7 mouse cellular contexts compared by ENCODE assay signal in the genomic region with DNA sequence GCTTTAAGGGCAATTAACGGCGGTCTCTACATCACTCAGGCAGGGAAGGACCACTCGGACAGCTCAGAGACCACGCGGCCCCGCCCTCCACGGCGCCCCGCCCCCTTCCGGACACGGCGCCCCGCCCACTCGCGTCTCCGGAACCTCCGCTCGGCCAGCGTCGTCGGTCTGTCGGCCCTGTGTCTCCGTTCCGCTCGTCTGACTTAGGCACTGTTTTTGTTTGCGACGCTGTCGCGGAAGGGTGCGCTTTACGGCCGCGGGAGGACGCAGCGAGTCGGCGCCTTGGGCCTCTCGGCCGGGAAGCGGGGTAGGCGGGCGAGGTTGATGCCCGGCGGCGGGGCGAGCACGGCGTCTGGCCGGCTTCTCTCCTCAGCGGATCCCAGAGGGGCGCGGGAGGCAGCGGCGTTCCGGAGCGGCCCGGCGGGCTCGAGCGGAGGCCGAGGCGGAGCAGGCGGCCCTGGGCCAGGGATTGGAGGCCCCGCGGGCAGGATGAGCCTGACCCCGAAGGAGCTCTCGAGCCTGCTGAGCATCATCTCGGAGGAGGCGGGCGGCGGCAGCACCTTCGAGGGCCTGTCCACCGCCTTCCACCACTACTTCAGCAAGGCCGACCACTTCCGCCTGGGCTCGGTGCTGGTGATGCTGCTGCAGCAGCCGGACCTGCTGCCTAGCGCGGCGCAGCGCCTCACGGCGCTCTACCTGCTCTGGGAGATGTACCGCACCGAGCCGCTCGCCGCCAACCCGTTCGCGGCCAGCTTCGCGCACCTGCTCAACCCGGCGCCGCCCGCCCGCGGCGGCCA. TPM values are rescaled to one million over a fixed set of nuclear protein-coding genes. Genes with fewer than 3 reads are reported as not detected.
DNase-seq lines count a peak whose midpoint lies in the region; ATAC-seq and TF ChIP-seq lines count a peak whose summit lies in the region.

No protein-coding gene starts in this region.

- H3K4me2 ChIP-seq in intestine, postnatal 0 days (replicated peaks; ENCODE audit: low read depth) = peak overlapping the region; percentile 97
- peak overlapping the region; percentile 80 for H3K4me2 ChIP-seq in midbrain, embryonic 12.5 days (replicated peaks)

- H3K9ac ChIP-seq in intestine, postnatal 0 days (ENCODE audit: low read depth, low read length) = peak overlapping the region; percentile 84
- H3K9ac ChIP-seq in midbrain, embryonic 12.5 days (replicated peaks) = peak overlapping the region; percentile 88

- peaks cover 9% of the 10 kb centered on the region; the same call in 1 of the 2 replicates for H3K9me3 ChIP-seq in embryonic facial prominence, embryonic 10.5 days
- H3K9me3 ChIP-seq in intestine, postnatal 0 days (ENCODE audit: control insufficient read depth) = 0 out of 2 replicates have a peak, but pooled peaks cover 5% of the 10 kb centered on the region
- peaks cover 9% of the 10 kb centered on the region for H3K9me3 ChIP-seq in midbrain, embryonic 12.5 days

- intact Hi-C loops in left cerebral cortex, postnatal 4 days (cut with DNase I) = no loop called here

- TF ChIP-seq CTCF in intestine, postnatal 0 days (IDR thresholded peaks at IDR 0.05; ENCODE audit: low read depth) = 0 out of 2 replicates have a peak, but pooled peaks have one; percentile 1
- TF ChIP-seq CTCF in small intestine, adult 2 months (IDR thresholded peaks at IDR 0.05; ENCODE audit: extremely low read depth, insufficient read length, insufficient replicate concordance, low read depth, low read length) = no peak

- no peaks in the 10 kb centered on the region for H3K27me3 ChIP-seq in embryonic facial prominence, embryonic 10.5 days (replicated peaks; ENCODE audit: low read depth, poor library complexity, severe bottlenecking)
- H3K27me3 ChIP-seq in intestine, postnatal 0 days (replicated peaks; ENCODE audit: control insufficient read depth, insufficient read depth, low read length) = no peaks in the 10 kb centered on the region
- H3K27me3 ChIP-seq in midbrain, embryonic 12.5 days = no peaks in the 10 kb centered on the region
- no peaks in the 10 kb centered on the region for H3K27me3 ChIP-seq in small intestine, adult 2 months (ENCODE audit: control insufficient read depth, insufficient read depth, low read length)

- under 1% methylated on average over 100 of the region's 100 CpGs for WGBS in embryonic facial prominence, embryonic 10.5 days
- under 1% methylated on average over 97 of the region's 100 CpGs for WGBS in intestine, postnatal 0 days
- under 1% methylated on average over 92 of the region's 100 CpGs for WGBS in midbrain, embryonic 12.5 days
- 1% methylated on average over 98 of the region's 100 CpGs for WGBS in small intestine, adult 2 months

- peak overlapping the region; percentile 98 for H3K4me3 ChIP-seq in embryonic facial prominence, embryonic 10.5 days
- H3K4me3 ChIP-seq in intestine, postnatal 0 days (ENCODE audit: low read depth, low read length) = peak overlapping the region; percentile 97
- peak overlapping the region; percentile 73 for H3K4me3 ChIP-seq in midbrain, embryonic 12.5 days
- H3K4me3 ChIP-seq in small intestine, adult 2 months (ENCODE audit: low read depth, low read length) = peak overlapping the region; percentile 97

- ATAC-seq in intestine, postnatal 0 days = peak; percentile 89
- ATAC-seq in midbrain, embryonic 12.5 days (ENCODE audit: low FRiP score, low read depth) = peak; percentile 95

- H3K4me1 ChIP-seq in embryonic facial prominence, embryonic 10.5 days = peaks cover 24% of the 10 kb centered on the region
- peaks cover 3% of the 10 kb centered on the region; the same call in 1 of the 2 replicates for H3K4me1 ChIP-seq in intestine, postnatal 0 days (replicated peaks; ENCODE audit: control insufficient read depth, insufficient read depth, low read length)
- peaks cover 12% of the 10 kb centered on the region for H3K4me1 ChIP-seq in midbrain, embryonic 12.5 days
- H3K4me1 ChIP-seq in small intestine, adult 2 months (ENCODE audit: control insufficient read depth, insufficient read depth, insufficient read length, low read length) = peaks cover 3% of the 10 kb centered on the region; the same call in 1 of the 2 replicates

- no peak; the same call in 1 of the 2 replicates for TF ChIP-seq POLR2A in small intestine, adult 2 months (IDR thresholded peaks at IDR 0.05; ENCODE audit: low read depth, low read length)

- DNase-seq in adrenal gland, postnatal 10 days = peak; percentile 98
- DNase-seq in embryonic facial prominence, embryonic 10.5 days (ENCODE audit: low spot score) = peak; percentile 99
- peak; percentile 59 for DNase-seq in gonadal fat pad, adult 2 months (ENCODE audit: low read depth)
- peak; percentile 98 for DNase-seq in left cerebral cortex, postnatal 4 days

- H3K27ac ChIP-seq in embryonic facial prominence, embryonic 10.5 days (replicated peaks) = peak overlapping the region; percentile 95
- peak overlapping the region; percentile 94 for H3K27ac ChIP-seq in intestine, postnatal 0 days (ENCODE audit: low read depth, low read length)
- peak overlapping the region; percentile 94 for H3K27ac ChIP-seq in midbrain, embryonic 12.5 days (replicated peaks)
- peak overlapping the region; percentile 67 for H3K27ac ChIP-seq in small intestine, adult 2 months (ENCODE audit: insufficient read depth, low read depth, low read length)

- H3K36me3 ChIP-seq in embryonic facial prominence, embryonic 10.5 days (replicated peaks) = peaks cover 35% of the 10 kb centered on the region
- H3K36me3 ChIP-seq in intestine, postnatal 0 days (ENCODE audit: control insufficient read depth, insufficient read depth) = peaks cover 32% of the 10 kb centered on the region
- H3K36me3 ChIP-seq in midbrain, embryonic 12.5 days = peaks cover 32% of the 10 kb centered on the region
- peaks cover 21% of the 10 kb centered on the region for H3K36me3 ChIP-seq in small intestine, adult 2 months (ENCODE audit: control insufficient read depth, insufficient read depth, low read length)

RNA-seq across cellular contexts. Expression of a gene that starts 0.9 kb away (rescaled TPM):
- total RNA-seq in adrenal gland, postnatal 10 days (2021) = 10 to 100 TPM; 18.5 to 18.8 TPM
- 23.2 and 25.3 TPM in 2 replicates for polyA plus RNA-seq in embryonic facial prominence, embryonic 10.5 days (2016; fragmentation: Nextera tagmentation; extraction: Ambion mirVana)
- polyA plus RNA-seq in gonadal fat pad, adult 2 months (2012; rRNA removed) = 14.1 and 18.8 TPM in 2 replicates
- polyA plus RNA-seq in intestine, postnatal 0 days (2015; fragmentation: Nextera tagmentation; extraction: Ambion mirVana) = 13.5 and 14.7 TPM in 2 replicates
- 10 to 100 TPM; 21.6 to 23.6 TPM for total RNA-seq in left cerebral cortex, postnatal 4 days (2021)
- 24.7 and 28.0 TPM in 2 replicates for polyA plus RNA-seq in midbrain, embryonic 12.5 days (2016; fragmentation: Nextera tagmentation; extraction: Ambion mirVana)
- polyA plus RNA-seq in small intestine, adult 2 months (2012; rRNA removed) = 11.7 and 18.8 TPM in 2 replicates

RNA-seq across cellular contexts. Expression of a gene that starts 41.5 kb away (rescaled TPM):
- total RNA-seq in adrenal gland, postnatal 10 days (2021) = 10 to 100 TPM; 41.7 to 42.3 TPM
- polyA plus RNA-seq in embryonic facial prominence, embryonic 10.5 days (2016; fragmentation: Nextera tagmentation; extraction: Ambion mirVana) = 23.1 and 23.4 TPM in 2 replicates
- 168 and 308 TPM in 2 replicates for polyA plus RNA-seq in gonadal fat pad, adult 2 months (2012; rRNA removed)
- 16.9 and 20.4 TPM in 2 replicates for polyA plus RNA-seq in intestine, postnatal 0 days (2015; fragmentation: Nextera tagmentation; extraction: Ambion mirVana)
- 10 to 100 TPM; 21.1 to 23.4 TPM for total RNA-seq in left cerebral cortex, postnatal 4 days (2021)
- polyA plus RNA-seq in midbrain, embryonic 12.5 days (2016; fragmentation: Nextera tagmentation; extraction: Ambion mirVana) = 28.2 and 30.7 TPM in 2 replicates
- polyA plus RNA-seq in small intestine, adult 2 months (2012; rRNA removed) = 13.2 and 15.6 TPM in 2 replicates

RNA-seq across cellular contexts. Expression of a gene that starts 57.2 kb away (rescaled TPM):
- 10 to 100 TPM in 1 of 2 experiments, 1 to 10 TPM in 1; 9.2 to 12.4 TPM for total RNA-seq in adrenal gland, postnatal 10 days (2021)
- 5.2 and 5.3 TPM in 2 replicates for polyA plus RNA-seq in embryonic facial prominence, embryonic 10.5 days (2016; fragmentation: Nextera tagmentation; extraction: Ambion mirVana)
- polyA plus RNA-seq in gonadal fat pad, adult 2 months (2012; rRNA removed) = 96.2 and 115 TPM in 2 replicates
- 4.2 and 4.7 TPM in 2 replicates for polyA plus RNA-seq in intestine, postnatal 0 days (2015; fragmentation: Nextera tagmentation; extraction: Ambion mirVana)
- 10 to 100 TPM; 21.0 to 21.1 TPM for total RNA-seq in left cerebral cortex, postnatal 4 days (2021)
- 7.8 and 8.4 TPM in 2 replicates for polyA plus RNA-seq in midbrain, embryonic 12.5 days (2016; fragmentation: Nextera tagmentation; extraction: Ambion mirVana)
- polyA plus RNA-seq in small intestine, adult 2 months (2012; rRNA removed) = 6.0 and 13.1 TPM in 2 replicates

Comparison
In these comparisons a context has a peak if more than half of its experiments do, and no peak if none do; other contexts are left out.
1. Peak in every context shown above with its lines: DNase-seq, ATAC-seq, H3K4me3 ChIP-seq and H3K27ac ChIP-seq.